Mouse (Mus musculus): ENCODE results near the gene Gm6482. TPM values are rescaled to one million over a fixed set of nuclear protein-coding genes. Genes with fewer than 3 reads are reported as not detected.
"Not testable (repeated sequence)": the region's sequence is repeated elsewhere in the genome, so short reads cannot be mapped to it uniquely, and the experiment has no call there.

Gm6482 gene
- polyA plus RNA-seq (2016; fragmentation: Nextera tagmentation; extraction: Ambion mirVana), result not detected in 2 replicates

DNA sequence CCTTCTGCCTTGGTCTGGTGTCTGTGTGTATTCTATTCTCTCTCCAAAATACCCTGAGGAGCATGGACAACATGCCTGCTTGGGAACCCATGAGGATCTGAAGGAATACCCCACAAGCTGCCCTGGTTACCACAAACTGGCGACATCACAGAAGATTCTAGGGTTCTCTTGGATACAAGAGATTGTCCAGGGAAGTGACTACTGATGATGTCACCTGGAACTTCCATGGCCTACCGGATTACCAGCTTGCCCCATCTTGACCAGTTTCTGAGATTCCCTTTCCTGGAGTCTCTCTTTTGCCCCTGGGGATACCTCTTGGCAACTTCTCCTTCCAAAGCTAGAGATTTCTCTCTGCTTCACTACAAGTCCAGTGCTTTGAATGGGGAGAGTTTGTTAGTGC lies at the start of gene Gm6482:
Gene Gm6482, minus strand, starts transcription at position 101 of the 400 bp plus-strand sequence.
- H3K4me1 ChIP-seq (replicated peaks); DNase-seq (ENCODE audit: low spot score): not testable (repeated sequence)
- WGBS, result 64% methylated on average over 1 of the region's 2 CpGs

DNA sequence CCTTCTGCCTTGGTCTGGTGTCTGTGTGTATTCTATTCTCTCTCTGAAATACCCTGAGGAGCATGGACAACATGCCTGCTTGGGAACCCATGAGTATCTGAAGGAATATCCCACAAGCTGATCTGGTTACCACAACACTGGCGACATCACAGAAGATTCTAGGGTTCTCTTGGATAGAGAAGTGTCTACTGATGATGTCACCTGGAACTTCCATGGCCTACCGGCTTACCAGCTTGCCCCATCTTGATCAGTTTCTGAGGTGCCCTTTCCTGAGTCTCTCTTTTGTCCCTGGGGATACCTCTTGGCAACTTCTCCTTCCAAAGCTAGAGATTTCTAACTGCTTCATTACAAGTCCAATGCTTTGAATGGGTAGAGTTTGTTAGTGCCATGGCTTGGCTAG lies 45.3 kb upstream of the Gm6482 start, which contains the start of gene Gm7954:
Gene Gm7954, minus strand, starts transcription at position 101 of the 400 bp plus-strand sequence.
- not testable (repeated sequence) for H3K9me3 ChIP-seq; DNase-seq (ENCODE audit: low spot score); H3K4me3 ChIP-seq; H3K4me1 ChIP-seq (replicated peaks); H3K27me3 ChIP-seq (ENCODE audit: insufficient read depth, poor library complexity, severe bottlenecking); H3K27ac ChIP-seq; H3K36me3 ChIP-seq
- WGBS, result 100% methylated on average over 2 of the region's 2 CpGs

More for the DNA sequence above, at the start of gene Gm6482:
- H3K9me3 ChIP-seq; H3K27ac ChIP-seq; H3K27me3 ChIP-seq (ENCODE audit: insufficient read depth, poor library complexity, severe bottlenecking); H3K4me3 ChIP-seq; H3K36me3 ChIP-seq: not testable (repeated sequence)

DNA sequence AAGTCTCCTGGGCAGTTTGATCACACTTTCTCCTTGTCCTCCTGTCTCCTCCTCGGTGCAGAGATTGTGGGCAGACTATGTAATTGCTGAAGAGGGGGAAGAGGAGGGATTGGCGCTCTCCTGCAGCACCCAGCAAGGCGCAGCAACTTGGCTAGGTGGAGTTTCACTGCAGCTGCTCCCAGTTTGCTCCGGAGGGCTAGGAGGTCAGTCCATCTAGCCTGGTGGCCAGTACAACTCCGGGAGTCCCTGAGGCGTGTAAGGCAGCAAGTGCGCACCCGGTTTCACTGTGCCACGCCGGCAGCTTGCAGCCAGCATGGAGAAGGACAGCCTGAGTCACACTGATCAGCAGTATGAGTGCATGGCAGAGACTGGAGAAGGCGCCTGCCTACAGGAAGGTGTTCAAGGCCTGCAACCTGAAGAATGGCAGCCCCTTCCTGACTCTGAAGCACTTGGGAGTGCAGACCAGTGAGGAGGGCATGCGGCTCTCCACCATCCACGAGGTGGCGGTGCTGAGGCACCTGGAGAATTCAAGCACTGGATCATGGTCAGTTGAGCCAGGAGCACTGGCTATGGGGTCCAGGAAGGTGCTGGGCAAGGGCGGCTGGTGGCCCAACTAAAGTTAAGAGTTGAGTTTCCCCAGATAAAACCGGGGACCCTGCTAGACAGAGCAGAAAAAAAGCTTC lies 17.5 kb upstream of the Gm6482 start:
- not testable (repeated sequence) for H3K9me3 ChIP-seq; H3K27me3 ChIP-seq (ENCODE audit: insufficient read depth, poor library complexity, severe bottlenecking); H3K36me3 ChIP-seq; H3K27ac ChIP-seq; H3K4me1 ChIP-seq (replicated peaks)
- DNase-seq (ENCODE audit: low spot score), result peak; percentile 31
- 16% methylated on average over 15 of the region's 16 CpGs for WGBS
- H3K4me3 ChIP-seq, result peak overlapping the region; percentile 20; the same call in 1 of the 2 replicates

DNA sequence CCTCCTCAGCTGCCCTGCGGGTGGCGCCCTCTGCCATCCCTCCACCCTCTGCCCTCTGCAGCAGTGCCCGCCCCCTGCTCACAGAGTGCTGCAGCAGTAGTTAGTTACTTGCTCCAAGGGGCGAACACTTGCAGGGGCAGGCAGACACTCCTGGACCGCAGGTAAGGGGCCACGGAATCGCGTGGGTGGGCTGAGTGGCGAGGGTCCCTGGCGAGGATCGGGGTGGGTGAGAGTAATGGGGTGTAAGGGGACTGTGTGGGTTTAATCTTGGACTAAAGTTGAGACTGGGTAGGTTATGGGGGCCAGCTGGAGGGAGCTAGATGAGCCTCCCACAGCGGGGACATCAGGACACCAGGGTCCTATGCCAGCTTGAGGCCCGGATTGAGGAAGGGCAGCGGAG lies 16.6 kb upstream of the Gm6482 start:
- H3K27ac ChIP-seq; H3K36me3 ChIP-seq; H3K4me1 ChIP-seq (replicated peaks); H3K27me3 ChIP-seq (ENCODE audit: insufficient read depth, poor library complexity, severe bottlenecking); H3K9me3 ChIP-seq: not testable (repeated sequence)
- 6% methylated on average over 14 of the region's 14 CpGs for WGBS
- peak overlapping the region; percentile 20; the same call in 1 of the 2 replicates for H3K4me3 ChIP-seq
- peak; percentile 2 for DNase-seq (ENCODE audit: low spot score)

DNA sequence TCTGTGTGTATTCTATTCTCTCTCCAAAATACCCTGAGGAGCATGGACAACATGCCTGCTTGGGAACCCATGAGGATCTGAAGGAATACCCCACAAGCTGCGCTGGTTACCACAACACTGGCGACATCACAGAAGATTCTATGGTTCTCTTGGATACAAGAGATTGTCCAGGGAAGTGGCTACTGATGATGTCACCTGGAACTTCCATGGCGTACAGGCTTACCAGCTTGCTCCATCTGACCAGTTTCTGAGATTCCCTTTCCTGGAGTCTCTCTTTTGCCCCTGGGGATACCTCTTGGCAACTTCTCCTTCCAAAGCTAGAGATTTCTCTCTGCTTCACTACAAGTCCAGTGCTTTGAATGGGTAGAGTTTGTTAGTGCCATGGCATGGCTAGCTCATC lies 21.8 kb downstream of the Gm6482 start, which contains the start of gene Gm7945:
Gene Gm7945, minus strand, starts transcription at position 101 of the 400 bp plus-strand sequence.
- not testable (repeated sequence) for H3K36me3 ChIP-seq; H3K9me3 ChIP-seq; H3K4me3 ChIP-seq; DNase-seq (ENCODE audit: low spot score); H3K27ac ChIP-seq; H3K27me3 ChIP-seq (ENCODE audit: insufficient read depth, poor library complexity, severe bottlenecking); H3K4me1 ChIP-seq (replicated peaks)
- no CpG with 5 or more reads among the region's 3 CpGs for WGBS

Other genes with a start within 250 kb of the Gm6482 start
- not detected in 2 replicates for gene Sftpd, start 223.1 kb downstream of the Gm6482 start, polyA plus RNA-seq (2016; fragmentation: Nextera tagmentation; extraction: Ambion mirVana)
- 0.11 TPM in 1 of 2 replicates, not detected in the other for gene Gm2832, start 129.5 kb downstream of the Gm6482 start, polyA plus RNA-seq (2016; fragmentation: Nextera tagmentation; extraction: Ambion mirVana)
- gene Gm5798, start 59.7 kb downstream of the Gm6482 start, polyA plus RNA-seq (2016; fragmentation: Nextera tagmentation; extraction: Ambion mirVana), result not detected in 2 replicates
- not detected in 2 replicates for gene Gm7945, start 21.9 kb downstream of the Gm6482 start, polyA plus RNA-seq (2016; fragmentation: Nextera tagmentation; extraction: Ambion mirVana)
- gene Gm7954, start 45.2 kb upstream of the Gm6482 start, polyA plus RNA-seq (2016; fragmentation: Nextera tagmentation; extraction: Ambion mirVana), result not detected in 2 replicates
- not detected in 2 replicates for gene Gm3486, start 81.2 kb upstream of the Gm6482 start, polyA plus RNA-seq (2016; fragmentation: Nextera tagmentation; extraction: Ambion mirVana)
- gene Gm7970, start 147.3 kb upstream of the Gm6482 start, polyA plus RNA-seq (2016; fragmentation: Nextera tagmentation; extraction: Ambion mirVana), result not detected in 2 replicates
- gene 1700049E17Rik2, start 164.9 kb upstream of the Gm6482 start, polyA plus RNA-seq (2016; fragmentation: Nextera tagmentation; extraction: Ambion mirVana), result not detected in 2 replicates
- gene Gm3072, start 216.3 kb upstream of the Gm6482 start, polyA plus RNA-seq (2016; fragmentation: Nextera tagmentation; extraction: Ambion mirVana), result not detected in 2 replicates
- not detected in 2 replicates for gene Gm3676, start 238.2 kb upstream of the Gm6482 start, polyA plus RNA-seq (2016; fragmentation: Nextera tagmentation; extraction: Ambion mirVana)

All from hindbrain, embryonic 10.5 days (tissue).